Mouse (Mus musculus) liver, embryonic 14.5 days (tissue): ENCODE measurements around the gene Kbtbd7. TPM values are rescaled to one million over a fixed set of nuclear protein-coding genes. Genes with fewer than 3 reads are reported as not detected.

ENCODE experiments used
- ATAC-seq: fragments of 200-750 bp; cut with Nextera tagmentation; 2 replicates; pipeline ENCODE4 v1.8.0; 2017; ENCODE audit warnings: moderate number of reproducible peaks, mild to moderate bottlenecking, moderate library complexity; ENCODE audit not compliant: insufficient read depth
- DNase-seq, 3 experiments: peaks; one replicate each; pipeline ENCODE4 v3.0.0-alpha.2; 2012 to 2013; ENCODE audit warnings: low read depth in 3 of 3, low spot score in 3 of 3
- H3K27ac ChIP-seq: fragments of 300-500 bp; sonication (generic); 2 replicates; pipeline ENCODE4 v1.5.1; 2014; ENCODE audit warnings: moderate library complexity, mild to moderate bottlenecking, control low read depth, inconsistent platforms
- H3K27me3 ChIP-seq: fragments of 300-500 bp; sonication (generic); 2 replicates; pipeline ENCODE4 v1.6.1; 2014; ENCODE audit warnings: mild to moderate bottlenecking, low read length, moderate library complexity; ENCODE audit not compliant: control insufficient read depth, insufficient read depth
- H3K36me3 ChIP-seq: fragments of 300-500 bp; sonication (generic); replicated peaks from 2 replicates; pipeline ENCODE4 v1.6.1; 2014; ENCODE audit warnings: low read depth; ENCODE audit not compliant: control insufficient read depth, insufficient read depth
- H3K4me1 ChIP-seq, 2 experiments: fragments of 200-500 bp in 1 of 2; fragments of 300-500 bp in 1 of 2; sonication (generic) in 1 of 2; replicated peaks; 2 replicates each; pipeline ENCODE4 v1.6.1; 2012 to 2014; ENCODE audit warnings: antibody characterized with exemption in 1 of 2, inconsistent platforms in 1 of 2, low read length in 1 of 2; ENCODE audit not compliant: control insufficient read depth in 2 of 2, insufficient read depth in 2 of 2
- H3K4me2 ChIP-seq: fragments of 300-500 bp; sonication (generic); 2 replicates; pipeline ENCODE4 v1.6.1; 2014; ENCODE audit warnings: low read depth, mild to moderate bottlenecking, control low read depth, moderate library complexity
- H3K4me3 ChIP-seq, 2 experiments: fragments of 200-500 bp in 1 of 2; fragments of 300-500 bp in 1 of 2; sonication (generic) in 1 of 2; 2 replicates each; pipeline ENCODE4 v1.5.1; 2012 to 2014; ENCODE audit warnings: low read depth in 2 of 2, low read length in 2 of 2, mild to moderate bottlenecking in 2 of 2, control low read depth in 1 of 2, inconsistent platforms in 1 of 2, moderate library complexity in 1 of 2; ENCODE audit not compliant: insufficient read depth in 1 of 2
- H3K9ac ChIP-seq: fragments of 300-500 bp; sonication (generic); replicated peaks from 2 replicates; pipeline ENCODE4 v1.6.1; 2014; ENCODE audit warnings: mild to moderate bottlenecking, control low read depth, moderate library complexity
- H3K9me3 ChIP-seq: fragments of 300-500 bp; sonication (generic); 2 replicates; pipeline ENCODE4 v1.6.1; 2016; ENCODE audit warnings: low read length, mixed read lengths; ENCODE audit not compliant: control insufficient read depth
- CTCF ChIP-seq: IDR thresholded peaks from 2 replicates; pipeline ENCODE4 v1.5.1; 2016; ENCODE audit warnings: antibody characterized with exemption, low read depth, control low read depth
- EP300 ChIP-seq: IDR thresholded peaks from 2 replicates; pipeline ENCODE4 v1.6.1; 2016; ENCODE audit warnings: antibody characterized with exemption, low read depth
- WGBS: fragments of 180-500 bp; shearing (Covaris S2); extraction: QIAGEN DNeasy Blood & Tissue Kit; methylation state at CpG from one replicate; pipeline ENCODE4 v1.1.7; 2014; ENCODE audit not compliant: insufficient replicate concordance; 5-methylcytosine and 5-hydroxymethylcytosine counted together
- polyA plus RNA-seq, 2 experiments: library from polyadenylated mRNA; depleted of rRNA in 1 of 2; stranded (reverse) in 1 of 2; unstranded in 1 of 2; fragments of >200 nt; fragmentation: Nextera tagmentation in 1 of 2; extraction: Ambion mirVana in 1 of 2; gene quantifications; 2 replicates each; pipeline versions ENCODE4 v1.2.1 to v1.2.3; 2012 to 2014

Kbtbd7 gene
- polyA plus RNA-seq, 2 experiments = 2.2 to 3.9 TPM

DNA sequence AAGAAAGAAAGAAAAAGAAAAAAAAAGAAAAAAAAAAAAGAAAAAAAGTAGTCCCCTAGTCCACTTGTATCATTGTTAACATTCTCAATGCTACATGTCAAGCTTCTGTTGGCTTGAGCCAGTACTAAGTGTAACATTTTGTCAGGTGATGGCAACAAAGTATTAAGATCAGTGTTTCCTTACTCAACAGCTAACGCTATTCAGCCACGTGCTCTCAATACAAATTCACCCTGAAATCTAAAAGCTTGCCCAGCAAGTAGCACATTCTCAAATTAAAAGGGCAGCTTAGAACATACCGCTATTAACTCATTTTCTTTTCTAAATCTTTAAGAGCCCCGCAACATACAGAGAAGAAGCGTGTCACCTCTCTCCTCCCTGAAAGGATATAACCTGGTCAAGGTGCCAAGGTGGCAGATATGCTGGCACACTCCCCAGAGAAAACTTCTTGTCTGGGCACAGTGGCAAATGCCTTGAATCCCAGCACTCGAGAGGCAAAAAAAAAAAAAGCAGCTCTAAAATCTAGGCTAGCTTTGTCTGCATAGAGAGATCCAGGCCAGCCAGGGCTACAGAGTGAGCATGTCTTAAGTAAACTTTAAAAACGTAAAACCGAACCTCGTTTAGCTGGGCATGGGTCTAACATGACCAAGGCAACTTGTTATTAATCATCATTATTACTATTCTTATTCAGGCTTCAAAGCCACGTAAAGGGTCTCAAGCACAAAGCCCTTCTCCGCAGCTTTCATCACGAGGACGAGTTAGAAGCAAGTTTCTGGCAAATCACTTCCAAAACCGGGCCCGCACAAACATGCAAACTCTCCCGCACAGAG lies 36.7 kb upstream of the Kbtbd7 start:
- 2% methylated on average over 16 of the region's 16 CpGs for WGBS
- Histone ChIP-seq H3K4me3 (peak overlapping the region; percentile 74 to 75), H3K4me2 (peak overlapping the region; percentile 94), H3K9ac (peak overlapping the region; percentile 82), H3K27me3 (no peaks in the 10 kb centered on the region), H3K27ac (peak overlapping the region; percentile 79), H3K36me3 (peaks cover 8% of the 10 kb centered on the region), H3K4me1 (peaks cover 13 to 16% of the 10 kb centered on the region in 2 experiments), H3K9me3 (no peaks in the 10 kb centered on the region)
- no peak for TF ChIP-seq CTCF
- TF ChIP-seq EP300 = no peak
- ATAC-seq (no peak), DNase-seq (peak in 2 of 3 experiments; percentile 16 to 24)

DNA sequence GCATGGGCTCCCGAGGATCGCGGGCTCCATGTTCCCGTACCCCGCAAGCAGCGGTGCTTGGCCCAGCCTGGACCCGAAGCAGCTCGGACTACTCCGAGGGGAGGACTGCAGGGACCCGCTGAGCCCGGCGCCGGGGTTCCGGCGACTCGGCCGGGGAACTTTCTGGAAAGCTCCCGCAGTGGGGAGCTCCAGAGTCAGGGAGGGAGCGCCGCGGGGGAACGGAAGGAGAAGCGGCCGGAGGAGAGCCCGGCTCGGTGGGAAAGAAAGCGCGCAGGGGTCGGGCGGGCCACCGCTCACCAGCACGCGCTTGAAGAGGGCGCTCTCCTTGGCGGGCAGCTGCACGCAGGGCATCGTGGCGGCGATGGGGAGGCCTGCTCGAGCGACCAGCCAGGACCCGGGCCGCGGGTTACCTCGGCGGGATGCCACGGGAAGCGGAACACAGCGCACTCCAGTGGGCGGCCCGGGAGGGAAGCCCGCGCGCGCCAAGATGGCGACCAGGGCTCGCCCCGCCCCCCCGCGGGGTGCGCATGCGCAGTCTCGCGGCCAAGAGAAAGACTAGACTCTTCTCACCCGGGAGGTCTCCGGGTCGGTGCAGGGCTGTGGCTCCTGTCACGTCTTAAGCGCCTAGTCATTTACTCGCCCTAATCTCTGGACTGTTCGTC lies 35.9 kb upstream of the Kbtbd7 start, which contains the start of gene Naa16:
Gene Naa16, minus strand, starts transcription at position 514 of the 662 bp plus-strand sequence.
- Histone ChIP-seq H3K4me2 (peak within 1 kb of the TSS; percentile 94), H3K27me3 (no peaks in the 10 kb centered on the region), H3K9ac (peak within 1 kb of the TSS; percentile 82), H3K4me3 (peak within 1 kb of the TSS; percentile 74 to 75), H3K27ac (peak within 1 kb of the TSS; percentile 91), H3K9me3 (no peaks in the 10 kb centered on the region), H3K4me1 (peaks cover 13 to 16% of the 10 kb centered on the region in 2 experiments), H3K36me3 (peaks cover 8% of the 10 kb centered on the region)
- no peak for TF ChIP-seq EP300
- peak; percentile 70 for TF ChIP-seq CTCF
- ATAC-seq (peak; percentile 93), DNase-seq (peak; percentile 89 to 90 (median 89))
- under 1% methylated on average over 71 of the region's 71 CpGs for WGBS

DNA sequence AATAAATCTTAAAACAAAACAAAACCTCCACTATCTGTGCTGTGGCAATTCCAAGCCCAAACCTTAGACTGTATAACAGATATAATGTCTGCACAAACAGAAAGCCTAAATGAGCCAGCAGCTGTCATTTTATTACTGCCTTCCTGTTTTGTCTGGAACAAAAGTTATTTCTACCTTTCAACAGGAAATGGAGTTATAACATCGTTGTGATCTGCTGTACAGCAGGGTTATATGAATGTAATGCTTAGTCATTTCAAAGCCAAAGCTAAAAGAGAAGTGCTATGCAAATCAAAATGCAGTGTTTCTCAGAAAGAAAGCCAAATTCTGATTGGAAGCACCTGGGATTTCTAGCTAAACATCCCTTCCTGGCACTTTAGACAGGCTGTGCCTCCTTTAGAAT lies 33.0 kb upstream of the Kbtbd7 start:
- TF ChIP-seq EP300 (no peak), CTCF (no peak)
- WGBS = 16% methylated on average over 1 of the region's 1 CpGs
- DNase-seq (no peak), ATAC-seq (no peak)
- Histone ChIP-seq H3K27ac (no peak overlapping the region), H3K4me3 (no peak overlapping the region), H3K36me3 (no peaks in the 10 kb centered on the region), H3K27me3 (no peaks in the 10 kb centered on the region), H3K4me1 (peaks cover 14 to 15% of the 10 kb centered on the region in 2 experiments), H3K9ac (no peak overlapping the region), H3K4me2 (no peak overlapping the region), H3K9me3 (no peaks in the 10 kb centered on the region)

DNA sequence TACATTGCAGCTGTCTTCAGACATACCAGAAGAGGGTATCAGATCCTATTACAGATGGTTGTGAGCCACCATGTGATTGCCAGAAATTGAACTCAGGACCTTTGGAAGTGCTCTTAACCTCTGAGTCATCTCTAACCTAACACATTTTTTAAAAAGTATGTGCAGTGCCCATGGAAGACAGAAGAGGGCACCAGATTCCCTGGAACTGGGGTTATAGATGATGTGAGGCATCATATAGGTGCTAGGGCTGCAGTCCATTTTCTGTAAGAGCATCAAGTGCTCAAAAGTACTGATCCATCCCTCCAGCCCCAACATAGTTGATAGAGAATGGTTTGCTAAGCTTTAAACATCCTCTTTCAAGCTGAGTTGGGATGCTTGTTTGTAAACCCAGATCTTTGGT lies 31.7 kb upstream of the Kbtbd7 start:
- H3K27ac ChIP-seq = no peak overlapping the region
- no peaks in the 10 kb centered on the region for H3K9me3 ChIP-seq
- H3K4me1 ChIP-seq = peaks cover 10 to 12% of the 10 kb centered on the region in 2 experiments
- H3K4me2 ChIP-seq = no peak overlapping the region
- DNase-seq (peak; percentile 47 to 66 (median 49)), ATAC-seq (no peak)
- no peaks in the 10 kb centered on the region for H3K27me3 ChIP-seq
- no peaks in the 10 kb centered on the region for H3K36me3 ChIP-seq
- no peak overlapping the region for H3K4me3 ChIP-seq
- H3K9ac ChIP-seq = no peak overlapping the region
- TF ChIP-seq EP300 = no peak
- peak; percentile 80 for TF ChIP-seq CTCF
